25 mouse cellular contexts compared by ENCODE assay signal in the genomic region with DNA sequence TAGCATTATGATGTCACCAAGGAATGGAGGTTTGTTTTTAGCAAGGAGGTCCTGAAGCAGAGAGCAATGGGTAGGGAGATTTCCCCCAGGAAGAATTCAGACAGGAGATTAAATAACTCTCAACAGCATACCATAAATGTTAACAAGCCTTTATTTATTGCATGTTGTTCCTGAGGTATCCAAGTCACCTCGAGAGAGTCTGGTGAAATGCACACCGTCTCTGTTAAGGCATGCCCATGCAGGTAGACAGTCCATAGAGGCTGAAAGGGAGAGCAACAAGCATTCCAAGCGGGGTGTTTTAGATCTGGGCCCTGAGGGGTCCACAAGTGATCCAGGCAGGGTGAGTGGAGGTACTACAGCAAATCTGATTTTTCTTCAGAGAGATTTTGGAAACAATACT.
A peak's percentile ranks its signal among the peaks of the same experiment; 100 is the strongest.
DNase-seq lines count a peak whose midpoint lies in the region; ATAC-seq and TF ChIP-seq lines count a peak whose summit lies in the region.
"Had no signal": no experiment of that assay in that cellular context is flagged by ENCODE, and none has a peak within 500 bp of the region (broad histone marks: within the 10 kb centered on the region; RNA-seq: fewer than 3 reads in every experiment).

No protein-coding gene starts in this region.

- no peak overlapping the region for H3K27ac ChIP-seq in embryonic facial prominence, embryonic 14.5 days (replicated peaks; ENCODE audit: low read depth, low read length)
- H3K27ac ChIP-seq in embryonic facial prominence, embryonic 10.5 days (replicated peaks), result no peak overlapping the region
- H3K27ac ChIP-seq in intestine, embryonic 15.5 days, result no peak overlapping the region
- no peak overlapping the region for H3K27ac ChIP-seq in intestine, postnatal 0 days (ENCODE audit: low read depth, low read length)
- H3K27ac ChIP-seq in hindbrain, postnatal 0 days, result no peak overlapping the region
- H3K27ac ChIP-seq: embryonic facial prominence, embryonic 13.5 days; forebrain, embryonic 10.5 days; forebrain, embryonic 12.5 days had no signal

- no peak overlapping the region for H3K4me2 ChIP-seq in embryonic facial prominence, embryonic 14.5 days (ENCODE audit: low read depth, low read length)
- no peak overlapping the region for H3K4me2 ChIP-seq in intestine, embryonic 15.5 days (replicated peaks)
- no peak overlapping the region for H3K4me2 ChIP-seq in intestine, postnatal 0 days (replicated peaks; ENCODE audit: low read depth)
- no peak overlapping the region for H3K4me2 ChIP-seq in hindbrain, postnatal 0 days (ENCODE audit: low read depth, low read length)
- H3K4me2 ChIP-seq: embryonic facial prominence, embryonic 13.5 days; forebrain, embryonic 12.5 days had no signal

- H3K4me1 ChIP-seq in embryonic facial prominence, embryonic 14.5 days (ENCODE audit: control insufficient read depth, insufficient read depth, low read length), result no peaks in the 10 kb centered on the region
- H3K4me1 ChIP-seq in embryonic facial prominence, embryonic 10.5 days, result peaks cover 4% of the 10 kb centered on the region; the same call in 1 of the 2 replicates
- H3K4me1 ChIP-seq in intestine, embryonic 15.5 days (replicated peaks), result no peaks in the 10 kb centered on the region
- H3K4me1 ChIP-seq in intestine, postnatal 0 days (replicated peaks; ENCODE audit: control insufficient read depth, insufficient read depth, low read length), result no peaks in the 10 kb centered on the region
- no peaks in the 10 kb centered on the region for H3K4me1 ChIP-seq in hindbrain, postnatal 0 days (ENCODE audit: insufficient read depth, low read length)
- H3K4me1 ChIP-seq: embryonic facial prominence, embryonic 13.5 days; forebrain, embryonic 10.5 days; forebrain, embryonic 12.5 days had no signal

- no peaks in the 10 kb centered on the region for H3K36me3 ChIP-seq in embryonic facial prominence, embryonic 14.5 days (ENCODE audit: control insufficient read depth, insufficient read depth, low read length)
- H3K36me3 ChIP-seq in embryonic facial prominence, embryonic 10.5 days (replicated peaks), result no peaks in the 10 kb centered on the region
- no peaks in the 10 kb centered on the region for H3K36me3 ChIP-seq in intestine, embryonic 15.5 days
- no peaks in the 10 kb centered on the region for H3K36me3 ChIP-seq in intestine, postnatal 0 days (ENCODE audit: control insufficient read depth, insufficient read depth)
- H3K36me3 ChIP-seq in hindbrain, postnatal 0 days (ENCODE audit: insufficient read depth, low read length), result no peaks in the 10 kb centered on the region
- H3K36me3 ChIP-seq: embryonic facial prominence, embryonic 13.5 days; forebrain, embryonic 10.5 days; forebrain, embryonic 12.5 days; G1E had no signal

- no peaks in the 10 kb centered on the region for H3K27me3 ChIP-seq in embryonic facial prominence, embryonic 14.5 days (replicated peaks; ENCODE audit: control insufficient read depth, insufficient read depth, low read length)
- no peaks in the 10 kb centered on the region for H3K27me3 ChIP-seq in embryonic facial prominence, embryonic 10.5 days (replicated peaks; ENCODE audit: low read depth, poor library complexity, severe bottlenecking)
- no peaks in the 10 kb centered on the region for H3K27me3 ChIP-seq in intestine, embryonic 15.5 days (replicated peaks)
- no peaks in the 10 kb centered on the region for H3K27me3 ChIP-seq in intestine, postnatal 0 days (replicated peaks; ENCODE audit: control insufficient read depth, insufficient read depth, low read length)
- H3K27me3 ChIP-seq in hindbrain, postnatal 0 days (ENCODE audit: insufficient read depth, low read length), result no peaks in the 10 kb centered on the region
- H3K27me3 ChIP-seq: CH12.LX; embryonic facial prominence, embryonic 13.5 days; forebrain, embryonic 12.5 days; Patski had no signal

- no peak overlapping the region for H3K9ac ChIP-seq in embryonic facial prominence, embryonic 14.5 days (ENCODE audit: low read depth, low read length)
- H3K9ac ChIP-seq in intestine, embryonic 15.5 days, result no peak overlapping the region
- H3K9ac ChIP-seq in intestine, postnatal 0 days (ENCODE audit: low read depth, low read length), result no peak overlapping the region
- no peak overlapping the region for H3K9ac ChIP-seq in hindbrain, postnatal 0 days (replicated peaks; ENCODE audit: low read length)
- H3K9ac ChIP-seq: embryonic facial prominence, embryonic 13.5 days; forebrain, embryonic 12.5 days had no signal

- peak; percentile 50; the same call in 1 of the 2 replicates for ATAC-seq in embryonic facial prominence, embryonic 14.5 days (ENCODE audit: low read depth)
- peak; percentile 31; the same call in 1 of the 2 replicates for ATAC-seq in intestine, embryonic 15.5 days
- peak; percentile 60 for ATAC-seq in intestine, postnatal 0 days
- no peak for ATAC-seq in hindbrain, postnatal 0 days
- ATAC-seq: activated CD4-positive, CD25-positive, alpha-beta regulatory T cell, adult 4 months; CD4-positive, CD25-positive, alpha-beta regulatory T cell, adult 4 months; forebrain, embryonic 14.5 days; forebrain, embryonic 16.5 days; Patski had no signal

- WGBS in embryonic facial prominence, embryonic 14.5 days, result 61% methylated on average over 3 of the region's 3 CpGs
- 81% methylated on average over 3 of the region's 3 CpGs for WGBS in embryonic facial prominence, embryonic 10.5 days
- 51% methylated on average over 3 of the region's 3 CpGs for WGBS in intestine, embryonic 15.5 days
- 45% methylated on average over 3 of the region's 3 CpGs for WGBS in intestine, postnatal 0 days
- WGBS in hindbrain, postnatal 0 days, result 82% methylated on average over 3 of the region's 3 CpGs

- no peak for TF ChIP-seq CTCF in intestine, postnatal 0 days (IDR thresholded peaks at IDR 0.05; ENCODE audit: low read depth)
- TF ChIP-seq CTCF in hindbrain, postnatal 0 days (IDR thresholded peaks at IDR 0.05; ENCODE audit: low read depth), result no peak

- H3K9me3 ChIP-seq in embryonic facial prominence, embryonic 14.5 days (ENCODE audit: control insufficient read depth, low read length), result no peaks in the 10 kb centered on the region
- H3K9me3 ChIP-seq in embryonic facial prominence, embryonic 10.5 days, result no peaks in the 10 kb centered on the region
- no peaks in the 10 kb centered on the region for H3K9me3 ChIP-seq in intestine, embryonic 15.5 days
- H3K9me3 ChIP-seq in intestine, postnatal 0 days (ENCODE audit: control insufficient read depth), result no peaks in the 10 kb centered on the region
- no peaks in the 10 kb centered on the region for H3K9me3 ChIP-seq in hindbrain, postnatal 0 days (ENCODE audit: low read length)
- H3K9me3 ChIP-seq: embryonic facial prominence, embryonic 13.5 days; forebrain, embryonic 10.5 days; forebrain, embryonic 12.5 days had no signal

- DNase-seq in embryonic facial prominence, embryonic 14.5 days (ENCODE audit: low spot score), result peak; percentile 61
- no peak for DNase-seq in embryonic facial prominence, embryonic 10.5 days (ENCODE audit: low spot score)
- DNase-seq in fat pad, adult 2 months (ENCODE audit: extremely low read depth, low read depth, low spot score), result peak; percentile 16
- DNase-seq in kidney, postnatal 10 days, result no peak
- no peak for DNase-seq in hindbrain, postnatal 0 days (ENCODE audit: low spot score)
- DNase-seq: adrenal gland, adult 8-10 months; adrenal gland, postnatal 14 days; adrenal gland, postnatal 36 days; B cell, adult 2 months; cerebellum, adult 11-12 months; cerebellum, adult 2 months; cerebellum, adult 9-10 months; cerebellum, postnatal 25 days had no signal

- H3K4me3 ChIP-seq in embryonic facial prominence, embryonic 14.5 days (ENCODE audit: low read depth, low read length), result no peak overlapping the region
- H3K4me3 ChIP-seq in embryonic facial prominence, embryonic 10.5 days, result no peak overlapping the region
- H3K4me3 ChIP-seq in intestine, embryonic 15.5 days (replicated peaks), result no peak overlapping the region
- no peak overlapping the region for H3K4me3 ChIP-seq in intestine, postnatal 0 days (ENCODE audit: low read depth, low read length)
- H3K4me3 ChIP-seq in hindbrain, postnatal 0 days (ENCODE audit: low read length), result no peak overlapping the region
- H3K4me3 ChIP-seq: embryonic facial prominence, embryonic 13.5 days; forebrain, embryonic 10.5 days; forebrain, embryonic 12.5 days had no signal

Comparison
In these comparisons a context has a peak if more than half of its experiments do, and no peak if none do; other contexts are left out.
1. DNase-seq: peak in embryonic facial prominence, embryonic 14.5 days (single experiment) and fat pad, adult 2 months (single experiment); none in embryonic facial prominence, embryonic 10.5 days (single experiment), kidney, postnatal 10 days (single experiment) and hindbrain, postnatal 0 days (single experiment).